Mouse (Mus musculus) midbrain, embryonic 14.5 days (tissue): ENCODE measurements around the gene Timm29. TPM values are rescaled to one million over a fixed set of nuclear protein-coding genes. Genes with fewer than 3 reads are reported as not detected.

Experiments used
- ATAC-seq: fragments of 200-750 bp; cut with Nextera tagmentation; 2 replicates; pipeline ENCODE4 v1.8.0; 2017; ENCODE audit warnings: moderate number of reproducible peaks, moderate library complexity; ENCODE audit not compliant: low FRiP score, low TSS enrichment
- DNase-seq: peaks from one replicate; pipeline ENCODE4 v3.0.0-alpha.2; 2015
- H3K27ac ChIP-seq: fragments of 300-500 bp; sonication (generic); replicated peaks from 2 replicates; pipeline ENCODE4 v1.5.1; 2014; ENCODE audit warnings: mild to moderate bottlenecking, low read depth, low read length, moderate library complexity
- H3K27me3 ChIP-seq: fragments of 300-500 bp; sonication (generic); 2 replicates; pipeline ENCODE4 v1.6.1; 2014; ENCODE audit warnings: low read length, control low read depth, mixed read lengths; ENCODE audit not compliant: control insufficient read depth, insufficient read depth
- H3K36me3 ChIP-seq: fragments of 300-500 bp; sonication (generic); 2 replicates; pipeline ENCODE4 v1.6.1; 2014; ENCODE audit warnings: low read length, control low read depth; ENCODE audit not compliant: control insufficient read depth, insufficient read depth
- H3K4me1 ChIP-seq: fragments of 300-500 bp; sonication (generic); 2 replicates; pipeline ENCODE4 v1.6.1; 2014; ENCODE audit warnings: mild to moderate bottlenecking, antibody characterized with exemption, low read length, control low read depth; ENCODE audit not compliant: control insufficient read depth, insufficient read depth
- H3K4me2 ChIP-seq: fragments of 300-500 bp; sonication (generic); 2 replicates; pipeline ENCODE4 v1.6.1; 2014; ENCODE audit warnings: mild to moderate bottlenecking, low read length, moderate library complexity
- H3K4me3 ChIP-seq: fragments of 300-500 bp; sonication (generic); replicated peaks from 2 replicates; pipeline ENCODE4 v1.5.1; 2014; ENCODE audit warnings: low read depth, low read length
- H3K9ac ChIP-seq: fragments of 300-500 bp; sonication (generic); replicated peaks from 2 replicates; pipeline ENCODE4 v1.6.1; 2014; ENCODE audit warnings: mild to moderate bottlenecking, low read length, moderate library complexity
- H3K9me3 ChIP-seq: fragments of 300-500 bp; sonication (generic); 2 replicates; pipeline ENCODE4 v1.6.1; 2016; ENCODE audit warnings: low read length, control low read depth, mixed read lengths; ENCODE audit not compliant: control insufficient read depth
- WGBS: fragments of 180-500 bp; shearing (Covaris S2); extraction: QIAGEN DNeasy Blood & Tissue Kit; methylation state at CpG from one replicate; pipeline ENCODE4 v1.1.7; 2014; 5-methylcytosine and 5-hydroxymethylcytosine counted together
- microRNA counts: library from miRNA; unstranded; fragments of <30 nt; microRNA quantifications from one replicate; lab custom pipeline; 2016
- microRNA-seq: library from miRNA; unstranded; fragments of <30 nt; microRNA quantifications from one replicate; pipeline ENCODE4, GENCODE M21; 2016
- polyA plus RNA-seq: library from polyadenylated mRNA; unstranded; fragments of >200 nt; fragmentation: Nextera tagmentation; extraction: Ambion mirVana; gene quantifications from 2 replicates; pipeline ENCODE4 v1.2.1, GENCODE M21; 2014

Gene Timm29
- polyA plus RNA-seq, 1 experiment from 2014 or later: 86.9 TPM

DNA sequence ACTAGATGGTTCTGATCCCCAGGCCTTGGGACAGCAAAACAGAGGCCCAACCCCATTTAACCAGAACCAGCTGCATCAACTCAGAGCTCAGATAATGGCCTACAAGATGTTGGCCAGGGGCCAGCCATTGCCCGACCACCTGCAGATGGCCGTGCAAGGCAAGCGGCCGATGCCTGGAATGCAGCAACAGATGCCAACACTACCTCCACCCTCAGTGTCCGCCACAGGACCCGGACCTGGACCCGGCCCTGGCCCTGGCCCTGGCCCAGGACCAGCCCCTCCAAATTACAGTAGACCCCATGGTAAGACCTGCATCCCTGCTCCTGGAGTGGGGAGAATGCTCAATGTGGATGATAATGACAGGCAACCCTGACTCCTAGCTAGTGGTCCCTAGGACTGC, 43.1 kb downstream of the Timm29 start:
- ATAC-seq: no peak

DNA sequence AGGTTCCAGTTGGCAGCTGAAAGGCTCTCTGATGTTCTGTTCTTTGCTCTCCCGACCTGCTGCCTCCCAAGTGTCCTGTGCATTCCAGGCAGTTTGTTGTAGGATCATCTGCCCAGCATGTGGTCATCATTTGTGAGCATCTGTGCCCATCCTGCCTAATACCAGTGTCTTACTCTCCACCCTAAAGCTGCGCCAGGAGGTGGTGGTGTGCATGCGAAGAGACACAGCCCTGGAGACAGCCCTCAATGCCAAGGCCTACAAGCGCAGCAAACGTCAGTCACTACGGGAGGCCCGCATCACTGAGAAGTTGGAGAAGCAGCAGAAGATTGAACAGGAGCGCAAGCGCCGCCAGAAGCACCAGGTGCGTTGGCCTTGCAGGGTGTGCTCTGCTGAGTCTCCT, 46.5 kb downstream of the Timm29 start:
- H3K9me3 ChIP-seq: no peaks in the 10 kb centered on the region
- no peak overlapping the region for H3K9ac ChIP-seq
- DNase-seq (no peak), ATAC-seq (no peak)
- H3K27ac ChIP-seq: no peak overlapping the region
- WGBS: 95% methylated on average over 11 of the region's 11 CpGs
- no peaks in the 10 kb centered on the region for H3K4me1 ChIP-seq
- no peak overlapping the region for H3K4me2 ChIP-seq
- no peak overlapping the region for H3K4me3 ChIP-seq
- H3K27me3 ChIP-seq: no peaks in the 10 kb centered on the region
- H3K36me3 ChIP-seq: peaks cover 100% of the 10 kb centered on the region

More for the DNA sequence above, 43.1 kb downstream of the Timm29 start:
- DNase-seq: peak; percentile 26
- Histone ChIP-seq H3K27me3 (no peaks in the 10 kb centered on the region), H3K4me3 (no peak overlapping the region), H3K9ac (no peak overlapping the region), H3K4me2 (no peak overlapping the region), H3K27ac (no peak overlapping the region), H3K36me3 (peaks cover 84% of the 10 kb centered on the region), H3K9me3 (no peaks in the 10 kb centered on the region), H3K4me1 (no peaks in the 10 kb centered on the region)
- 79% methylated on average over 7 of the region's 7 CpGs for WGBS

MicroRNAs encoded within 50 kb of the gene (microRNA counts, 519-probe panel; counts per million panel counts)
- microRNA mmu-miR-1946b (lab: Ali Mortazavi, UCI): not detected

Small RNA genes within 50 kb of the gene (microRNA-seq; reads per million reads assigned to microRNA genes)
- gene Mir1946b: not detected

Other genes starting within 250 kb of the Timm29 start
- 212 and 267 TPM in 2 replicates for gene Ilf3, start 224.9 kb upstream of the Timm29 start, polyA plus RNA-seq
- 48.1 and 54.3 TPM in 2 replicates for gene Qtrt1, start 180.9 kb upstream of the Timm29 start, polyA plus RNA-seq
- gene Dnm2, start 167.8 kb upstream of the Timm29 start, polyA plus RNA-seq: 54.5 and 56.7 TPM in 2 replicates
- 48.0 and 50.2 TPM in 2 replicates for gene Tmed1, start 82.5 kb upstream of the Timm29 start, polyA plus RNA-seq
- gene AB124611, start 66.5 kb upstream of the Timm29 start, polyA plus RNA-seq: 1.0 and 1.8 TPM in 2 replicates
- gene Carm1, start 45.8 kb upstream of the Timm29 start, polyA plus RNA-seq: 34.7 and 42.0 TPM in 2 replicates
- 19.4 and 20.5 TPM in 2 replicates for gene Yipf2, start 106 bp downstream of the Timm29 start, polyA plus RNA-seq
- 162 and 179 TPM in 2 replicates for gene Smarca4, start 23.4 kb downstream of the Timm29 start, polyA plus RNA-seq
- gene Ldlr, start 130.8 kb downstream of the Timm29 start, polyA plus RNA-seq: 8.2 and 9.4 TPM in 2 replicates
- gene Spc24, start 167.6 kb downstream of the Timm29 start, polyA plus RNA-seq: 19.9 and 21.4 TPM in 2 replicates
- 0.66 and 2.7 TPM in 2 replicates for gene Kank2, start 206.0 kb downstream of the Timm29 start, polyA plus RNA-seq
- gene Angptl8, start 242.8 kb downstream of the Timm29 start, polyA plus RNA-seq: 0.34 TPM in 1 of 2 replicates, not detected in the other